Mouse (Mus musculus): ENCODE data around the gene Izumo4.

Izumo4 gene

GRCm38 (mm10) chr10:80687850-80688249 lies 14.1 kb upstream of the Izumo4 start:
- peak; percentile 88 for DNase-seq

DNA sequence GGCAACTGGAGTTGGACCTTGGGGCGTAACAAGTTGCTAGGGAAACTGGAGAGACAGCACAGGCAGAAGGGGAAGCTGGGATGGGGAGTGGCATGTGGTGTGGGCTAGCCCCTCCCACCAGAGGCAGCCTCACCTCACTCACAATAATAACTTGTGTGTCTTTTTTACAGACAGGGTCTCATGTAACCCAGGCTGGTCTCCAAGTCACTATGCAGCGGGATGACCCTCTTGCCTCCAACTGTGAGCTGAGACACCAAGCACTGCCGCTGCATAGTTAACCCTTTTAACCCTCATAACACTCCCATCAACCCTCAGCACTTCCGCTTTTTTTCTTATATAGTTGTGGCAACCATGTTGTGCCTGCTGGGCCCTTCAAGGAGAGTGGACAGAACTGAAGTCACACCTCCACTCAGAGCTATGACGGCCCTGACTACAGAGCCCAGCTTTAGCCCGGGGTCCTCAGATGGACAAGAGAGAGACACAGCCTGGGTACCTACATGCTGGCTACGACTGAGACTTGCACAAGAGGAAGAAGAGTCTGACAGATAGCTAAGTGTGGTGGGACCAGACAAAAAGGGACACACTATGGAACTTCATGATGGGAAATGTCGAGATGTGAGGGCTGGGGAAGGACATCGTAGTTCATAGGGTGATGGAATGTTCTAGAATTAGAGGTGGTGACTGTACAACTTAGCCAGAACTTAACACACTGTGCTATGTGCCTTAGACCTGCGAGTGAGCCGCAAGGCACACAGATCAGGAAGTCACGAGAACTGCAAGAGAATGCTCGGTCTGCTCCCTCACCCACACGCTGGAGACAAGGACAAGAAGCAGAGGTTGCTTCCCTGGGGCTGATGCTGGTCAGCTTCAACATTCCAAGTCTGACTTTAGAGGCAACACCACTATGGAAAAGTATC lies 9.5 kb upstream of the Izumo4 start:
- no peak for DNase-seq

GRCm38 (mm10) chr10:80693401-80694045 lies 8.5 kb upstream of the Izumo4 start:
- peak in 1 of 2 experiments; percentile 60 for DNase-seq

- no peak for DNase-seq
Measured at GRCm38 (mm10) chr10:80694159-80694938, 7.6 kb upstream of the Izumo4 start.

DNA sequence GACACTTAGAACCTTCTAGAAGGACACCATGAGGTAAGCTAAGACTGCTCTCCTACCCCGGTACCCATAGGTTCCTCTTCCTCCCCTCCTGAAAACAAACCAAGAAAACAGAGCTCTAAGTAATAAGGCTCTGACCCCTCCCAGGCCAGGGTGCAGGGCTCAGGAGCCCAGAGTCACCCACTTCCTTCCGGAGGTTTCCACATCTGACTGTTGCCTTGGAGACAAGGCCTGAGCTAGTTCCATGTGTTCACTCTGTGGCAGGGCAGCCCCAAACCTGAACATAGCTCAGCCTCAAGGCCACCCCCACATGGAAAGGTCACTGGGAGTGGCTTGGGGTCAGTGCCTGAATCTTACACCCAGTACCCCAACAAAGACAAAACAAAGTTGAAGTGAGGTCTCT lies 6.8 kb upstream of the Izumo4 start:
- peak; percentile 63 to 70 for DNase-seq

DNA sequence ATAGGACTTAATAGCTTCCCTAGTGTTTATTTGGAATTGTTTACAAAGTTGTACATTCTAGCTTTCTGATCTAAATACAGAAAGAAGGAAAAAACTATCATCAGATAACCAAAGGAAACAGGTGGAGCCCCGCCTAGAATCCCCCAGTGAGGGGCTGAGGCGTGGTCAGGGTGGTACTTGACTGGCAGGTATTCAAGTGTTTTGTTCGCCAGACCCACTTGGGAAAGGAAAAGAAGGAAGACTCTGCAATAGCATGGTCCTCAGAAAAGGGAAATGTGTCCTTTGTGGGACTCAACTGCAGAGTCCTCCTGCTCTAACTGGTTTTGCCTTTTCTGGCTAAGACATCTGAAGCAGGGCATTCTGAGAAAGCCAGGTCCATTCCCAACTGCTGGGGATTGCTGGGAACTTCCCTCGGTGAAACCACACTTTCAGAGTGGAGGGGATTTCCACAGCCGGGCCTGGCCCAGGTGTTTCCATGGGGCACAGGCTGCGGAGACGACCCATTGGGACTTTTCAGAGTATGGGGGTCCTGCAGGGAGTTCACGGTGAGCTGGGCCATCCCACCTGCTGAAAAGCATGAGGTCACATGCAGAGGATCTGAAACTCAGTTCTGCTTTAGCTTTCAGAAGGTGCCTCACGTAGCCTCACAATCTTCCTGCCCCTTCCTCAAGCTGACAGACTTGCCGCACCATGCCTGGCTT lies 6.0 kb upstream of the Izumo4 start:
- no peak for DNase-seq

- DNase-seq, result no peak
Measured at GRCm38 (mm10) chr10:80696502-80697392, 5.2 kb upstream of the Izumo4 start.

- no peak for DNase-seq
Measured at GRCm38 (mm10) chr10:80697393-80697787, 4.6 kb upstream of the Izumo4 start.

DNA sequence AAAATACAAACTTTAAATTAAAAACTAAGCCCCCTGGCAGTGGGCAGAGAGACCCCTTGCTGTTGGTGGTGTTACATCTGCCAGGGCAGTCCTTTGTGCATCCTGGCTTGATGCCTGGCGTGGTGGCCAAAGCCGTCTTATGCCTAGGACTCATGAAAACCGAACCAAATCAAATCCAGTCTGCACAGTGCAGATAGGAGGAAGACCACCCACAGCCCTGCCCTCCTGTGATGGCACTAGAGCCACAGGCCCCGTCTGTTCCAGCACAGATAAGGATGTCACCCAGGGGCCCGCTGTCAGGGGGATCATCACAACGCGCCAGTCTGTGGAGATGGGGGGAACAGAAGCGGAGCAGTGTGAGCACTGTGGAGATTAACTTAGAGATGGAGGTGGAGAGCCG lies 4.2 kb upstream of the Izumo4 start:
- no peak for DNase-seq

DNA sequence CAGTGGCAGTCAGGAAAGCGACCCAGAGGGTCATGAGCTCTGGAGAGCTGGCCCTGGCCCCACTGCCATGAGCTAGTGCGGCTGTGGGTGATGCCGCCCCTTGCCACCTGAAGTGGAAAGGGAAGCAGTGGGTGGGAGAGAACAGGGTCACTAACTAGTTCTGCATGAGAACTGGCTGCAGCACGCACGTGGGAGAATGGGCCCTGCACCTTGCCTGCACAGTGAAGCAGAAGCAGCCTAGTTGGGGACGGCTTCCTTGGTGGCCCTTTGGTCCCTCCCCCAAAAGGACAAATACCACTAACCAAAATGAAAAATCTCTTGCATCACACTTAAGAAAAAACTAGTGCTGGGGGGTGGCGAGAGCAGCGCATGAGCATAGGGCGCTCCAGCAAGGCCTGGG lies 3.4 kb upstream of the Izumo4 start:
- no peak for DNase-seq

DNA sequence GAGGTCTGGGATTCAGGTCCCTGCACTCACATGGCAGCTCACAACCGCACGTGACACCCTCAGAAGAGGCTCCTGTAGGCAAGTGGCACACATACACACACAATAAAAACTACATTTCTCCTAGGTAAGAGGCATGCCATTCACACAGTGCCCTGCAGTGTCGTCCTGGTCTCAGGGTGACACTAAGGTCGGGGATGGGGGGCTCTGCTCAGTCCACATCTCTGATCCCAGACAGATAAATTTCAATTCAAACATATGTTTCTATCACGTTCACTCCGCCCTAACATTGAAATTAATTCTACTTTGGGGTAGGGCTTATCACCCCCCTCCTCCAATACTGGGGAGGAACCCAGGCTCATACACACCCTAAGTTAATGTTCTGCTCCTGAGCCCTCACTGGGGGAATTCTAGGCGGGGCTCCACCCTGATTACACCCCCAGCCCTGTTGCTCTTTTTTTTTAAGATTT lies 1.9 kb upstream of the Izumo4 start:
- no peak for DNase-seq

DNA sequence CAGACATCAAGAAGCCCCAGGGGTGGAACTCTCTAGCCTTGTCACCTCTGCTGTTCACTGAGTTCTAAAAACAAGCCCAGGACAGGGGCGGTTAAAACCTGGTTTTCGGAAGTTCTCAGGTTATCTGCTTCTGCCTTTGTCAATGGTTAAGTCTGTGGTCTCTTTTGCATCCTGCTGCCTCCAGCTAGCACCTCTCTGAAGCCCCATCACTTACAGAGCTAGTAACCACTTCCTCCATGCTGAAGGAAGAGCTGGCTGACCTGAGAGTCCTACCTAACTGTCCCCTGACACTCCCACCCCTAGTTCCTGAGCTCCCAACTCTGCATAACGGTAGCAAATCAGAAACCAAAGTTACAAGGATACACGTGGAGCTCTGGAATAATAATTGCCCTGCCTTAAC lies 1.3 kb upstream of the Izumo4 start:
- no peak for DNase-seq

DNA sequence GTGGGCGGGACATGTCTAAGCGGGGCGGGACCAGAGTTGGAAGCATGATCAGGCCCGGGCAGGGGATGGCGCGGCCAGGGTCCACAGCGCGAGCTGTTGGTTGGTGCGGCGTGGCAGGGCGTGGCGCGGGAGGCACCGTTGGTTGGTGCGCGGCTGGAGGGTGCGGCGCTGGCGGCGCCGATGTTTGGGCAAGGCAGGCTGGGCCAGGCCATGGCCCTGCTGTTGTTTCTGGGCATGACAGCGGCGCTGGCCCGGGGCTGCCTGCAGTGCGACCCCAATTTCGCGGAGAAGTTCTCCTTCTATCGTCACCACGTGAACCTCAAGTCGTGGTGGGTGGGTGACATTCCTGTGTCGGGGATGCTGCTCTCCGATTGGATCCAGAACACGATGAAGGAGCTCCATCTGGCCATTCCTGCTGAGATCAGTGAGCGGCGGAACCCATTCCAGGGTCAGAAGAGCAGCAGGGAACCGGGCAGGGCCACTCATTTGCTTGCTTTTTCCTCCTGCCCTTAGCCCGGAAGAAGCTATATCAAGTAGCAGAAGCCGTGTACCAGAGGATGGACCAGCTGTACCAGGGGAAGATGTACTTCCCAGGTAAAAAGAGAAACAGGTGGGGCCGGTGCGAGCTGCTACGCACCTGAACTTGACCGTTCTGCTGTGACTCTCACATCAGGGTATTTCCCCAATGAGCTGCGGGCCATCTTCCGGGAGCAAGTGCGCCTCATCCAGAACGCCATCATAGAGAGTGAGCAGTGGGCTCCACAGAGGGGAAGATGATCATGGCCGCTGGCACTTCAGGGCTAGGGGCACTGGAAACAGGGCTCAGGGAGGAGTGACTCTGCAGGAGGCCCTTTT lies 779 bp downstream of the Izumo4 start:
- peak; percentile 97 to 98 for DNase-seq

GRCm38 (mm10) chr10:80703643-80704042 lies 1.7 kb downstream of the Izumo4 start:
- DNase-seq, result no peak

GRCm38 (mm10) chr10:80704418-80704817 lies 2.4 kb downstream of the Izumo4 start:
- DNase-seq, result no peak

DNA sequence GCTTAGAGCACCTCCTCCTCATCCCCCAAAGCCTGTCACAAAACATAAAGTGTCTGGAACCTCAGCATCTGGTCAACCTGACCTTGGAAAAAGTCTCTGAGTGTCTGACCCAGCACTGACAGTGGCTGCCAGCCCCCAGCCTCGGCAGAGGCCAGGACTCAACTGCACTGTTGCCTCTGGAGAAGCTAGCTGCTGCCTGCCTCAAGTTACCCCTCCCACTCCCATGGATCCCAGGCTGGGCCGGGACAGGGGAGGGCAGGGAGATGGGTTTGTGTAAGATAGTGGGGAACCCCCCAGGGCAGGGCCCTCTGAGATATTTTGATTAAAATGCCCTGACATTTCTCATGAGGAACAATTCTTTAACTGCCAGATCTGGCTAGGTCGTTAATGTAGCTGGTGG lies 3.0 kb downstream of the Izumo4 start:
- DNase-seq, result no peak

DNA sequence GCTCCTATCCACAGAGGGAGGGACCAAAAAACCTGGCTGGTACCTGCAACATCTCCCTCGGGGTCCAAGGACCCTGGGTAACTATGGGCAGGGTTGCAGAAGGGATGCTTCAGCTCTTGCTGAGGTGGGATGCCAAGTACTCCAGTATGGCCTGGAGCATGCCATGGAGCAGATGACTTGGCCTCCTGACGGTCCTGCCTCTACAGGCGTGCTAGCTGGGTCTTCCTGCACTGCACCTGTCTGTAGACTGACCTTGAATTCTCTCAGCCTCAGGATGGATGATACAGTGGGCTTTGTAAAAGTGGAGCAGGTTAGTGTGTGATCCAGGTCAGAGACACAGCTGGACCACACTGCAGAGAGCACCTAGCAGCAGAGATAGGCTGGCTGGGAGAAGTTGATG lies 3.5 kb downstream of the Izumo4 start:
- no peak for DNase-seq

- no peak for DNase-seq
Measured at GRCm38 (mm10) chr10:80710834-80711233, 8.8 kb downstream of the Izumo4 start.

GRCm38 (mm10) chr10:80717281-80717680 lies 15.3 kb downstream of the Izumo4 start:
- DNase-seq, result no peak

DNA sequence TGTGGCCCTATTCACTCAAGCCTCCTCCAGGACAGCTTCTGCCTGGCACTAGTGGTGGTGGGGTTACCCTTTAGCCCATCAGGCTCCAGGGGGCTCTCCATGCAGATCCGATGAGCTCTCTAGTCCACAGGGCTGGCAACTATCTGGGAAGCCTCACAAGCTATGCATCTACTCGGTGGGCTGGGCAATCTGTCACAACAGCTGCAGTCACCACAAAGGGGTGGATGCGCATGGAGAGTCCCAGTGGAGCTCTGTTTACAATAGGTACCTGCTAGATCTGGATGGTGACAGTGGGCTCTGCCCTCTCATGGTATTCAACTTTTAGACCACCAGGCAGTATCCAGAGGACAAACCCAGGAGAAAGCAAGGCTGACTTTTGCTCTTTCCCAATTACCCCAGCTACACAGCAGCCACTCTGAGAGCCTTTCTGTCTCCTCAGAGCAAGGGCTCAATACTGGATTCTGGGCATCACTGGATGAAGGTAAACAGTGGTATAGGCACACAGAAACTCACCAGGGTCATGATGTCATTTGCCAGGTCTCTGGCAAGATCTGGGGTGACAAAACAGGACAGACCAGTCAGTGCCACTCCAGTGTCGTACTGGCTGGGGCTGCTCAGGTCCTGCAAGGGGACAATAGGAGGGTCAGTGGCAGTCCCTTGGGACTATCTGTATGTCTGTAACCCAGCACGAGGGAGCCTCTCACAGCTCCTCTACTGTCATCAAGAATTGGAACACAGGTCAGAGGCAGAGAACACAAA lies 25.6 kb downstream of the Izumo4 start:
- DNase-seq, result no peak
